Mouse (Mus musculus): ENCODE results near the gene Tmcc2.

Tmcc2 gene

GRCm38 (mm10) chr1:132341731-132342501 is 49.2 kb downstream of the Tmcc2 start:
- no peak for DNase-seq (ENCODE audit: inconsistent ontology term)

- no peak for DNase-seq (ENCODE audit: inconsistent ontology term)
Measured at GRCm38 (mm10) chr1:132338027-132338660, 52.9 kb downstream of the Tmcc2 start.

- no peak for DNase-seq (ENCODE audit: inconsistent ontology term)
Measured at GRCm38 (mm10) chr1:132336921-132337320, 54.2 kb downstream of the Tmcc2 start.

- DNase-seq (ENCODE audit: inconsistent ontology term): peak; percentile 98
Measured at GRCm38 (mm10) chr1:132335378-132335965, 55.6 kb downstream of the Tmcc2 start.

- DNase-seq (ENCODE audit: inconsistent ontology term): no peak
Measured at GRCm38 (mm10) chr1:132334178-132334801, 56.8 kb downstream of the Tmcc2 start.

GRCm38 (mm10) chr1:132333675-132334141 is 57.4 kb downstream of the Tmcc2 start:
- peak; percentile 94 for DNase-seq (ENCODE audit: inconsistent ontology term)

GRCm38 (mm10) chr1:132333201-132333600 is 57.9 kb downstream of the Tmcc2 start:
- peak; percentile 57 for DNase-seq (ENCODE audit: inconsistent ontology term)

- DNase-seq (ENCODE audit: inconsistent ontology term): no peak
Measured at GRCm38 (mm10) chr1:132331283-132331682, 59.8 kb downstream of the Tmcc2 start.

GRCm38 (mm10) chr1:132330397-132330796 is 60.7 kb downstream of the Tmcc2 start:
- no peak for DNase-seq (ENCODE audit: inconsistent ontology term)

GRCm38 (mm10) chr1:132329656-132330055 is 61.4 kb downstream of the Tmcc2 start:
- DNase-seq (ENCODE audit: inconsistent ontology term): no peak

GRCm38 (mm10) chr1:132328565-132328964 is 62.5 kb downstream of the Tmcc2 start:
- no peak for DNase-seq (ENCODE audit: inconsistent ontology term)

GRCm38 (mm10) chr1:132327477-132327876 is 63.6 kb downstream of the Tmcc2 start:
- DNase-seq (ENCODE audit: inconsistent ontology term): no peak

- peak; percentile 92 for DNase-seq (ENCODE audit: inconsistent ontology term)
Measured at GRCm38 (mm10) chr1:132326777-132327176, 64.3 kb downstream of the Tmcc2 start.

- DNase-seq (ENCODE audit: inconsistent ontology term): peak; percentile 96
Measured at GRCm38 (mm10) chr1:132322711-132323542, 68.2 kb downstream of the Tmcc2 start.

- DNase-seq (ENCODE audit: inconsistent ontology term): no peak
Measured at GRCm38 (mm10) chr1:132321821-132322580, 69.1 kb downstream of the Tmcc2 start.

- DNase-seq (ENCODE audit: inconsistent ontology term): peak; percentile 81
Measured at GRCm38 (mm10) chr1:132319242-132319641, 71.8 kb downstream of the Tmcc2 start.

GRCm38 (mm10) chr1:132317894-132318863 is 72.9 kb downstream of the Tmcc2 start:
- no peak for DNase-seq (ENCODE audit: inconsistent ontology term)

GRCm38 (mm10) chr1:132317413-132317812 is 73.7 kb downstream of the Tmcc2 start:
- no peak for DNase-seq (ENCODE audit: inconsistent ontology term)

GRCm38 (mm10) chr1:132316625-132316994 is 74.5 kb downstream of the Tmcc2 start:
- DNase-seq (ENCODE audit: inconsistent ontology term): no peak

Measured in Muller cell, postnatal 12 days (primary cell).